Mouse (Mus musculus): ENCODE data around the gene Zfp3.

The Zfp3 gene

DNA sequence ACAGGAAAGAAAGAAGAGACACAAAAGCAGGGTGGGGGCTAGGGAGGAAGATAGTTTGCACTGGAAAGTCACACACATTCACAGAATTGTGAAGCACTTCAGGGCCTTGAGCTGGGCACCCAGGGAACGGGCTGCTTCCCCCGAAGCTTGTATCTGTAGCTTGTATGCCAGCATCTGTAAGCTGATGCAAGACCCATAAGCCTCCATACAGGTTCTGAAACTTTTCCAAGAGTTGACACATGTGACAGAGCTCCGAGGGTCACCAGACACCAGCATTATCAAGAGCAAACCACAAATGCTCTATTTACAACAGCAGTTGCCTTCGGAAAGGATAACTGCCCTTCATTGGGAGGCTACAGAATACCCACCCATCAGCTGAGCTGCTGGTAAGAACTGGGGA is 43.6 kb downstream of the Zfp3 start:
- DNase-seq (ENCODE audit: low read depth, low spot score) = no peak

DNA sequence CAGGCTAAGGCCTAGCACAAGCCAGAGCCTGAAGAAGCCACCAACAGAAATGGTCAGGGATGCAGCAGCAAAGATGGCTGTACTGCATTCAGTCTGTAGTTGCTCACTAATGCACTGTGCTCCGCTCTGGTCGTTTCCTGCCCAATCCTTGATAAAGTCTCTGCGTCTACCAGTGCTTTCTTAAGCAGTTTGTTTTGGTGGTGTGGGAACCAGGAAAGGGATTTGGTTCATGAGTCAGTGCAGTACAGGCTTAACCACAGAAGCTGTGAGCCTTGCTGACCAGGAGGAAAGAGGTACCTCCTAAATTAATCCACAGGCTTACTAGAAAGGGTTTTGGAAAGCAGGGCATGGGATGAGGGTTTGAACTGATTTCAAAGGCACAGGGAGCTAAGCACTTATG is 44.1 kb downstream of the Zfp3 start:
- no peak for DNase-seq (ENCODE audit: low read depth, low spot score)

DNA sequence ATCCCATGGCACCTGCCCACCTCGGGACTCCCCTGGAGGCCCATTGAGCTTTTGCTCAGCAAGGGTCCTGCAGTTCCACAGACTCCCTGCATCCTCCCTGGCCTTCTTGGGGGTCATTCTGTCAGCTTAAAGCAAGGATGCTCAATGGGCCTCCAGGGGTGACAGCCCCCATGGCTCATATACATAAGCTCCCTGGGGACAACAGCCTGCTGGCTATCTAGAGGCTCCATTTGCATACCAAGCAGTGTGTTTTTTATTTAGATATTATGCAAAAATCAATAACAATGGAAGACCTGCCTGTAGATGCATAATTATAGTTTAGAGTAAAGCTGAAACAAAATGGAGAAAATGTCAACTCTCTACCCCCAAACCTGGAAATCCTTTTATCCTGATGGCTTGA is 45.0 kb downstream of the Zfp3 start:
- no peak for DNase-seq (ENCODE audit: low read depth, low spot score)

DNA sequence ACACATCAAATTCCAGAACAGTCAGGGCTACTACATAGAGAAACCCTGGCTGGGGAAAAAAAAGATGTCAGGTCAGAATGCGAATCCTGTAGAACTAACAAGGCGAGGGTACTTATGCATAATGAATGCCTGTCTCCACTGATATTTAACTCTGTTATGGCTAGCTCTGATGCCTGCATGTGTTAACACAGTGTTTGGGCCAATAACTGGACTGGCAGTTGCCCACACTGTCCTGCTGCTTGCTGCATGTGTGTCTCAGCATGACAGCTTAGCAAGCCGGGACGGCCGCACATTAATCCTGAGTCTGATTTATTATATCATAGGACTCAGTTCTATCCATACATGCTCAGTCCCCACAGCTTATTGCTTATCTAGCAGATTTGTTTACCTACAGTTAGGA is 47.0 kb downstream of the Zfp3 start:
- no peak for DNase-seq (ENCODE audit: low read depth, low spot score)

DNA sequence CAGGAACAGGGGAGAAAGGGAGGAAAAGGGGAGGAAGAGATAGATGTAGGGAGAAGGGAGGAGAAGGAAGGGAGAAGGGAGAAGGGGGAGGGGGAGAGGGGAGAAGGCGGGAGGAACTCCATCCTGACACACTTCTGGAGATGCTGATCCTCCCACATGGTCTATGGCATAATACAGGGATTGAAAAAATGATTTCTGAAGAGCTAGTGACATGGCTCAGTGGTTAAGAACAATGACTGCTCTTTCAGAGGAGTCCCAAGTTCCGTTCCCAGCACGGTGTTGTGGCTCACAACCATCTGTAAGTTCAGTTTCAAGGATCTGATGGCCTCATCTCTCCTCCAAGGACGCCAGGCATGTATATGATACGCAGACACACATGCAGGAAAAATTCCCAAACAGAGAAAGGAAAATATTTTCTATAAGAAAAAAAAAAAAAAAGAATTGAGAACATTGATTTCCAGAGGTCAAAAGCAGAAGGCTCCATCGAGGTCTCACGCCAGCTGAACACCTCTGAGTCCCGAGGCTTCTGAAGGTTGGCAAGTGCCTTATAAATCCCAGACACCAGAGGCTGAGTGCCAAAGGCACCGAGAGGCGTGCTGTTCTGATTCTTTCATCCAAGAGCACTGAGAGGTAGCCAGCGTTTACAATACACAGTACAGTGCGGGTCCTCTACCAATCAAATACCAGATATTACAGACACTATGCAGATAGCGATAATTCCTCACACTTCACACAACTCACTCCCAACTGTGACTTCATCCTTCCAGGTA is 47.6 kb downstream of the Zfp3 start:
- no peak for DNase-seq (ENCODE audit: low read depth, low spot score)

DNA sequence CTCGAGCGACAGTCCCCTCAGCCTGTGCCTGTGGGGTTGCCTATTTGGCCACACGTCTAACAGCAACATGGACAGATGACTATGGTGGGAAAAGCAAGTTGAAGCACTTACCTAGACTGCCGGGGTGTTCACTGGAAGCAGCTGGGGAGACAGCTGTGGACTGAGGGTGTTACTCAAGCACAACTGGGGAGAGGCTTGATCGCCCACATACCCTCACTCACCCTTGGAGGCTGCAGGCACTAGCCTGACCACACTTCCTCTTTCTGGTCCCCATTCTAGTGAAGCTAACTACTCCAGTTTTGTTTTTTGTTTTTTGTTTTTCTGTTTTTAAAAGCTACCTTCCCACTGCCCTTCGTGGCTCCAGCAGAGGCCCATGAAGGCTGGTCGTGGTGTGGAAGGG is 48.4 kb downstream of the Zfp3 start, which contains the start of gene Scimp:
TSS of gene Scimp (minus strand) at position 222 of the 400 bp plus-strand sequence.
- no peak for DNase-seq (ENCODE audit: low read depth, low spot score)

DNA sequence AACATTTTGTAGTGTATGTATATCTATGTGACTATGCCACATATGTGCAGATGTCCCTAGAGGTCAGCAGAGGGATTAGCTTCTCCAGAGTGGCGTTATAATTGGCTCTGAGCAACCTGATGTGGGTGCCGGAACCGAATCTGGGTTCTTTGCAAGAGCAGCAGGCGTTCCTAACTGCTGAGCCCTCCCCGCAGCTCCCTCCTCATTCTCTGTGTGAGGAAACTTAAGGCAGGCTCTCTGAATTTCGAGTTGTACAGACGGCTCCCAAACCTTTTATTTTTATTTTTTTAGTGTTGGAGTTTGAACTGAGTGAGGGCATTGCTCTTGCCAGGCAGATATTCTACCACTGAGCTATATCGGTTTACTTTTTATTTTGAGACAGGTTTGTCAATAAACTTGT is 51.1 kb downstream of the Zfp3 start:
- no peak for DNase-seq (ENCODE audit: low read depth, low spot score)

DNA sequence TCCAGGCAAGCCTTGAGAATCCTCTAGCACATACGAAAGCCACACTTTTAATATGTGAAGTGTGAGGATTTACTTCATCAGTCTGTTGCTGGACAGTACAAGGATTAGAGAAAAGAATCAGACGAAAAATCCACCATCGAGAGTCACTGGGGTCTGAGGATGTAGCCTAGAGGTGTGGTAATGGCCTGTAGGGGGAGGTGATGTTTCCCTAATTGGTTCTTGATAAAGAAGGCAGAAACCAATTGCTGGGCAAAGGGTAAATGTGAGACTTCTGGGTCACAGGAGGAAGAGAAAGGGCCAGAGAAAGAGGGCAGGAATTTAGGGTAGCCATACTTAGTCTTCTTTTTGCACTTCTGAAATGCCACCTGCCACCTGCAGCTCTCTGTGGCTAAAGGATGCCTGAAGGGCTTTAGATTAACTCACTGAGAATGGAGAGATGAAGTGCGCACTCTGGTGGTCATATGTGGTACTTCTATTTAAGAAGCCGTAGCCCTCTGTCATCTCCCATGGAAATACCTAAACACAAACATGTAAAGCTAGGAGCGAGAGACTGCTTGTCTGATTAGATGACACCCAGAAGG is 51.6 kb downstream of the Zfp3 start:
- DNase-seq (ENCODE audit: low read depth, low spot score) = peak; percentile 78

DNA sequence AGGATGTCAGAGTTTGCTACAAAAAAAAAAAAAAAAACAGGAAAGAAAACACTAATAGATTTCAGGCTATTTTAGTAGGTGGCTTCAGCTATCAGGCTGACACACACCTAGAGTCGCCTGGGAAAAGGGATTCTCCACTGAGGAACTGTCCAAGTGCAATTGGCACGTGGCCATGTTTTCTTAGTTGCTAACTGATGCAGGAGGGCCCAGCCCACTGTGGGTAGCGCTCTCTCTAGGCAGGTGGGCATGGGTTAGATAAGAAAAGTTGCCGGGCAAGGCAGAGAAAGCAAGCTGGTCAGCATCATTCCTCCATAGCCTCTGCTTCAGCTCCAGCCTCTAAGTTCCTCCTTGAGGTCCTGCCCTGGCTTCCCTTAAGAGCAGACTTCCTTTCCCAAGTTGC is 52.8 kb downstream of the Zfp3 start:
- DNase-seq (ENCODE audit: low read depth, low spot score) = no peak

DNA sequence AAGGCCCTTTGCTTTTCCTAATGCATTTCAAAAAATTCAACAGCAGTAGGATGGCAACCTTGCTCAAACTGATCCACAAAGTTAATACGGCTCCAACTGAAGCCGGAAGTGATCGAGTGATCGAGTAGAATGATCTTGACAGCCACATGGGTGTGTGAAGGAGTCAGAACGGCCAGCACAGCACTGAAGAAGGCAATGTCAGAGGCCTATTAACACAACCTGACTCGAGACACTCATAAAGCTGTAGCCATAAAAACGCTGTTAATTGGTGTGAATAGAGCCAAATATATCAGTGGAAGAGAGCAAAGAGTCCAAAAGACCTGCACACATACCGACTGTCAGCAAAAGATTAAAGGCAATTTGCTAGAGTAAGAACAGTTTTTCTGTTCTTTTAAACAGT is 56.1 kb downstream of the Zfp3 start:
- DNase-seq (ENCODE audit: low read depth, low spot score) = no peak

DNA sequence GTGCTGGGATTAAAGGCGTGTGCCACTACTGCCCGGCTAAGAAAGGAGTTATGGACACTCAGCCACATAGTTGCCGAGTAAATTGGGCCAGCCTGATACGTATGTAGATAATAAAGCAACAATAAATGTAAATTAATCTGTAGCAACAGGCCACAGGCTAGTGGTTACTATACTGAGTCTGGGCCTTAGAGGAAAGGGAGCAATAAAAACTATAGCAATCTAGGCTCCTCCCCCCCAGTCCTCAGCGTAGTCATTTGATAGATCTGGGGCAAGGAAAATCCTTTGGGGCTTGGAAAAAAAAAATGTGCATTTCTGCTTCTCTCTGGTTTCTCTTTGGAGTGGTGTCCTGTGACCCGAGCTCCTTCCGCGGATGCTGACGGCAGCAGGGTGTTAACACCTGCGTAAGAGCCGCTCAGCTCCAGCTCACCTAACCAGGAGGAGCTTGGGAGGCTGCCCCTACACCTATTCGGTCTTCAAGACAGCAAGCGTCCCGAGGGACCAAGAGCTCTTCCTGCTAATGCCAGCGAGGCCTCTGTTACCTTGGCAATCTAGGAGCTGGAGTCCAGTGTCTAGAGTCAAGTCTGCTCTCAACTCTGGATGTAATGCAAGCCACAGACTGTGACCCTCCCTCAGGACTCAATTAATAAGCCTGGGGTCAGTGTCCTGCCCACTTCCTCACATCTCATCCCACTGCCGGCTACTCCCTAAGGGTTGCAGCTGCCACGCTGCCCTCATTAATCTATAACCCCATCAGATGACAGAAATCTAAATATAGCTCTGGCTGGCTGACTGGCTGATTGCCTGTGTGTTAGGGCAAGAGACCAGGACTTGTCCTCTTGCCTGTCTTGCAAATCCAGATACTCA is 58.0 kb downstream of the Zfp3 start:
- DNase-seq (ENCODE audit: low read depth, low spot score) = no peak
